Mouse (Mus musculus): ENCODE data around the gene Exosc7.
A peak's percentile ranks its signal among the peaks of the same experiment; 100 is the strongest.

Gene Exosc7

DNA sequence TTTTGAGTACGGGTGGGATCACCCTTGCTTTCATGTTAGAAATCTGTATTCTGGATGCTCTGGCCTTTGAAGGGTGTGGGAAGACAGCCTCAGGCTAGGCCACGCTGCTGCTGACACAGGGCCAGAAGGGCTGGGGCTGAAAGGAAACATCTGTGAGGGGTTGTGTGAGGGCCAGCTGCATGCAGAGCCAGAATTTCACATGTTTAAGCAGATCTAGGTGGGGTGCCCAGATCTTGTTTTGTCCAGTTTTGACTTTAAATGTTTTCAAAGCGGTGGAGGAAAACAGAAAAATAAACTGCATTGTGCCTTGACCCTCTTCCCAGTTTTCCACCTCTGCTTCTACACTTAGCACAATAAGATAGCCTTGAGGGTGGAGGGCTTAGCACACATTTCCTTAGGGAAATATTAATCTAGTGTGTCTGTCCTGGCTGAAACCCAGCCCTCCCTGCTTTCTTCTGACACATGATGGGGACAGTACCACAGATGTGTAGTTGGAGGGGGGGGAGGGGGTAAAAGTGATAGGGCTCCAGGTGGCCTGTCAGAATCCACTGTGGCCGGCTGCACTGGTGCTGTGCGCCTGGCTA lies 26.0 kb downstream of the Exosc7 start:
- no peak for DNase-seq (ENCODE audit: low read depth, low spot score)

DNA sequence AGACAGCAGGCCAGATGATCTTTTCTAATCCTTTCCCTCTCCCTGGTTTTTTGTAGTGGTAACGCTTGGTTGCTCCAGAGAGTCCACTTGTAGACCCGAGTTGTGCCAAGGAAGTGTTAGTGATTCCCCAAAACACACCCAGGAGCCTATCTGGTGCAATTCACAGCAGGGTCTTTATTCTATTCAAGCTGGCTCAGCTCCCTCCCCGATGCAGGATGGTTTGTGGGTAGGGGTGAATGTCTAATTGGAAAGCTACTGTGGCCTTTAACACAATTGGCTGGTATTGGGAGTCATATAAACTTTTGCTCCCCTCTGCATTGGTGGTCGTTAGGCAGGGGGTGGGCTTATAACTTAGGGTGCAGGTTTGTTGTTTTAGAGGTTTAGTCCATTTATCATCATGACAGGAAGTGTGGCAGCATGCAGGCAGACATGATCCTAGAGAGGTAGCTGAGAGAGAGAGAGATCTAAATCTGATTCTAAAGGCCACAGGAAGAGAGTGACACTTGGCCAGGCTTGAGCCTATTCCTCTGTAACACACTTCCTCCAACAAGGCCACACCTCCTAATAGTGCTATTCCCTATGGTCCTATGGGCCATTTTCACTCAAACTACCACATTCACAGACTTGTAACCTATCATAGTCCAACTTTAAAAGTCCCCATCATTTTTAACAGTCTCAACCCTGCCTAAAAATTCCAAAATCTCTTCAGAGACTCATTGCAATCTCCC lies 27.0 kb downstream of the Exosc7 start:
- no peak for DNase-seq (ENCODE audit: low read depth, low spot score)

DNA sequence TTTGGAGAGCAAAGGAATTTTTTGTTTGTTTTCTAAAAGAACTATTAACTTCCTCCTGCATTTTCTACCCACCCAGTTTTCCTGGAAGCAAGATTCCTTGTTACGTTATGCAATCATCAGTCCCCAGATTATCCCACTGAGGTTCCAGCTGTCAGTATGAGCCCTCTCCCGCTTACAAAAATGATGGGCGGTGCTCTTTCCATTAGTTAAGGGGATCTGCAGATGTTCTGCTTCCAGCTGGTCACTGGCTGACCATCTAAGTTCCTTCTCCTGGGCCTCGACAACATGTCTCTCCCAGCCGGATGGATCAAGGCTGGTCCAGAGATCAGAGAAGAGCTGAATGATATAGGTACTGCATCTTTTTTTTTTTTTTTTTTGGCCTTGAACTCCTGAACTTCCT lies 35.4 kb downstream of the Exosc7 start:
- DNase-seq (ENCODE audit: low read depth, low spot score), result no peak

DNA sequence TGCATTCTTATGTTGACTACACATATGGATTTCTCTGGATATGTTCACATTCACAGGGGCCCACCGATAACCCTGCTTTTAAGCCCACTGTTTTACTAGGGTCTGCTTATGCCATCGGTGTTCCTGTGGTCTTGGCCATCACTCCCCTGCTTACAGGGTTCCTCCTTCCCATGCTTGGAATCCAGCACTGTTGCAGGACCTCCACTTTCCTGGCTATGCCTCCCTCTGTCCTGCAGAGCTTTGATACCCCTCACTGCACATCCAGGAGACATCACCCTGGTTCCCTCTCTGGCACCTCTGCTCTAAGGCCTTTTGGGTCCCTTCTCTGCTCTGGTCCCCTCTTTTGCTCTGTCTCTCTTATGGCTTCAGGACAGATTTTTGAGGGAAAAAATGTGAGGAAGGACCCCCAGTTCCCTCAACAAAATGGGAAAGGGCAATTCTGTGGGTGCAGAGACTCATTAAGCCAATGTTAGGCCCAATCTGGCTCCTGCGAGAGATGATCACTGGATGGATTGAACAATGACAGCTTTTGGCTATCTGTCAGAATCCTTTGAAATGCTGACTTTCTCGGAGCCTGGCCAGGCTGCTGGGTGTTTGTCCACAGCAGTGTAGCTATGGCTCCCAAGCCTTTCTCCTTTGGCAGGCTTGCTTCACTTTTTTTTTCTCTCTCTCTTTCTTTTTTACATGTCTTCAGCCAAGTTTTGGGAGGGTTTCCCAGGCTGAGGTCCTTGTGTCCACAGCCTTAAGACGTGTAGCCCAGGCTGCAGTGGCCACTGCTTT lies 37.4 kb downstream of the Exosc7 start, which contains the start of gene Clec3b:
TSS of gene Clec3b (plus strand) at position 706 of the 780 bp plus-strand sequence.
- DNase-seq (ENCODE audit: low read depth, low spot score), result no peak

DNA sequence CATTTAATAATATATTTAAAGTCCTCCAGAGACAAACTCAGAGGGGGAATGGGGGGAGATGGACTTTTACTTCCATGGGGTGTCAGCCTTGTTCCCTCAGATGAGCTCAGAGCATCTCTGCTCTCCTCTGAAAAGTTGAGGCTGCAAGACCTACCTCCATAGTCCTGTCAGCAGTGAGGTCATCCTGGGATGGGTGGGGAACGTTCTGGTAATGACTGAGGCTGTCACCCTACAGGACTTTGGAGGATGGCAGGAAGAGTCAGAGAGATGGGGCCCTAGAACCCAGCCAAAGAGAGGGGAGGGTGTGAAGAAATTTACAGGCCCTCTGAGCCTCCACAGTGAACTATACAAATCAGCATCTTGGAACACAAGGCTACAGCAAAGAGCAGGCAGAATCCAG lies 38.5 kb downstream of the Exosc7 start:
- no peak for DNase-seq (ENCODE audit: low read depth, low spot score)

DNA sequence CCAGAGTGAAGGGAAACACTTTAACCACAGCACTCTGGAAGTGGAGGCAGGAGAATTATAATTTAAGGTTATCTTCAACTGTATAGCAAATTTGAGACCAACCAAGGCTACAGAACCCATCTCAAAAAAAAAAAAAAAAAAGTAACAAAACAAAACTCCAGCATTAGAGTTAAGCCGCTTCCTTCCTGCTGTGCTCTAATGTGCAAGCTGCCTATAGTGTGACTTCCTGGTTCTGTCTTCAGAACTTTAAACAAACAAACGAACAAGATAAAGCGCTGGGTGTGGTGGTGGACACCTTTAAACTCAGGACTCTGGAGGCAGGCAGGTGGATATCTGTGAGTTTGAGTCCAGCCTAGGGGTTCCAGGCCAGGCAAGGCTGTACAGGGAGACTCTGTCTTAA lies 39.0 kb downstream of the Exosc7 start:
- DNase-seq (ENCODE audit: low read depth, low spot score), result no peak

DNA sequence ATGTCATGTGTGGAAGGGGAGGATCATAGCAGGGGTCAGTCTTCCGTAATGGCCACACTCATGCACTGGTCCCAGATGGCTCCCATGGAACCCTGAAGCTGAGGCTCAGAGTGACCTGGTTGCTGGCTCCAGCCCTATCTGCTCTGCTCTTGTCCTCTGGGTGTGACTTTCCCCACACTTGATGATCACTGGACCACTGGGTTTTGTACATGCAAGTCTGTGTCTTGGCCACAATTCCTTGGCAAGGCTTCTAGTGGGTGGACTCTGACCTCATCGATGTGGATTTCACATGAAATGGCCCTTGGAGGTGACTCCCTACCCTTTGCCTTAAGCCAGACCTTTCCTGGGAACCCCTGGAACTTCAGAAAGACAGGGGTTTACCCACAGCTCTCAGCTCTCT lies 40.1 kb downstream of the Exosc7 start:
- DNase-seq (ENCODE audit: low read depth, low spot score), result no peak

DNA sequence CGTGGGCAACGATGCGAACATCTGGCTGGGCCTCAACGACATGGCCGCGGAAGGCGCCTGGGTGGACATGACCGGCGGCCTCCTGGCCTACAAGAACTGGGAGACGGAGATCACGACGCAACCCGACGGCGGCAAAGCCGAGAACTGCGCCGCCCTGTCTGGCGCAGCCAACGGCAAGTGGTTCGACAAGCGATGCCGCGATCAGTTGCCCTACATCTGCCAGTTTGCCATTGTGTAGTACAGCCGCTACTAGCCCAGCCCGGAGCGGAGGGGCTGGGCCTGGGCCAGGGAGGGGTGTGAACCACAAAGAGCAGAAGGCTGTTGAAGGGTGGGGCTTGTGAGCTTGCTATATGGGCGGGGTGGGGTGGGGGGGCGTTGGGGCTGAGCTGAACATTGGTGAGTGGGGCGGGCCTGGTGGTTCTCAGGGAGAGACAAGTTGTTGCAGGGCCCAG lies 43.9 kb downstream of the Exosc7 start:
- DNase-seq (ENCODE audit: low read depth, low spot score), result no peak

DNA sequence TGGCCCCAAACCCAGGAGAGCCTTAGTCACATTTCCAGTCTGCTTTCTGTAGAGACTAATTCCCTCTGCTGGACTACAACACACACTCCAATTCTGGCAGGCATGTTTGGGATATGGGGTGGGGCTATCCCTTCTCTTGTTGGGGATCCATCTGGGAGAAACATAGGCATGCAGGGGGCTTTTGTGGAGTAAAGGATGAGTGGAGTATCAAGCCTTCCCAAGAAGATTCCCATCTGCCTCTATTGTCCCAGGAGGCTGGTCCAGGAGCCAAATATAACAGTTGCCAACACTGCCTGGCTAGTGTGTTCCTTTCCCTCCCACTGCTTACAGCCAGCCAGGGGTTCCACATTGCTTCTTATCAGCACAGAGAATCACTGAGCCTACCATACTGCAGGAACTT lies 44.7 kb downstream of the Exosc7 start:
- DNase-seq (ENCODE audit: low read depth, low spot score), result no peak

DNA sequence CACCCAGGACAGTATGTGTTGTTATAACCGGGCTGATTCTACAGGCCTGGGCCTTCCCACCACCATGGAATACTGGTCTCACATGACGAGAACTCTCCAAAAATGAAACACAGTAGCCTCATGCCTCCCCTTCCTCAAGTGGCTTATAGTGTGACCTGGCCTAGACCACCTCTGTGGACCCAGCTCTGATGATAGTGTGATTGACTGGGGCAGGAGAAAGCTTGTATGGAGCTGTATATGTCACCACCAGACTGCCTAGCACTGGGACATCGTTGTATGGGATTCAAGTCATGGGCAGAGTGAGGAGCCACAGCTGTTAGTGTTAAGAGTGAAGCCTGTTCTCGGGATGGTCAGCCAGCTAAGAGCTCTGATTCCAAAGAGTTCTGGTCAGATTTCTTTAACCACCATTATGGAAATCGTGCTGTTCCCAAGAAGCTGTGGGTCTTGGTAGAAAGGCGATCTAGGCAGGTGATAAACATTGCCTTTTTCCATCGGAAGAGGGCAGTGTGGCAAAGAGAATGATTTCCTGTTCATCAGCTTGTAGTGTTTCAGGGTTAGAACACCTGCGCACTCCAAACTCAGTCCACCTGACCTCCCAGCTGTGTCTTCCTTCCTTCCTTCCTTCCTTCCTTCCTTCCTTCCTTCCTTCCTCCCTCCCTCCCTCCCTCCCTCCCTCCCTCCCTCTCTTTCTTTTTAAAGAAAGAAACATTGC lies 45.3 kb downstream of the Exosc7 start:
- DNase-seq (ENCODE audit: low read depth, low spot score), result no peak

DNA sequence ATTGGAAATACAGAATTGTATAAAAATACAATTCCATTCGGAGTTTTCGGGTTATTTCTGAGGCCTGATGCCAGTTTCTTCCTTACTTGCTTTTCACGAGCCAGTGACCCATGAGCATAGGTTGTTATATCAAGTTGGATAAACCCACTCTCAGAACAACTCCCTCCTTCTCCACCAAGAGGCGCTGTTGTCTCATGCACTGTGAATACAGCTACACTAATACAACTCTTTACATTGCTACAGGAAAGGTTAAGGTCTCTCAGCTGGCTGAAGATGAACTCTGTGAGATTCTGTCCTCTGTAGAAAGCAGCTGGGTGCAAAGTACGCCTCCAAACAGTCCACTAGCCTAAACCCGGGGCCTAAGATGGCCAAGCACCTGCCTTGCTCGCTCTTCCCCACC lies 46.3 kb downstream of the Exosc7 start:
- peak; percentile 68 for DNase-seq (ENCODE audit: low read depth, low spot score)

DNA sequence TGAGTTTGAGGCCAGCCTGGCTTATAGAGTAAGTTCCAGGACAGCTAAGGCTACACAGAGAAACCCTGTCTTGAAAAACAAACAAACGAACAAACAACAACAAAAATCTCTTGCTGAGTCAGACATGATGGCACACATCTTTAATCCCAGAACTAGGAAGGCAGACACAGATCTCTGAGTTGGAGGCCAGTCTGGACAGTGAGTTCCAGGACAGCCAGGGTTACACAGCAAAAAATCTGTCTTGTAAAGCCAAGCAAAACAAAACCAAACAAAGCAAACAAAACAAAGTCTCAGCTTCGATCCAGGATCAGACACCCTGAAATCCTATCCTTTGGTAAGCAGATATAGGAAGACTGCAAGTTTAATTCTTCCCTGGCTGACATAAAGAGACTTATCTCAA lies 48.8 kb downstream of the Exosc7 start:
- DNase-seq (ENCODE audit: low read depth, low spot score), result no peak

DNA sequence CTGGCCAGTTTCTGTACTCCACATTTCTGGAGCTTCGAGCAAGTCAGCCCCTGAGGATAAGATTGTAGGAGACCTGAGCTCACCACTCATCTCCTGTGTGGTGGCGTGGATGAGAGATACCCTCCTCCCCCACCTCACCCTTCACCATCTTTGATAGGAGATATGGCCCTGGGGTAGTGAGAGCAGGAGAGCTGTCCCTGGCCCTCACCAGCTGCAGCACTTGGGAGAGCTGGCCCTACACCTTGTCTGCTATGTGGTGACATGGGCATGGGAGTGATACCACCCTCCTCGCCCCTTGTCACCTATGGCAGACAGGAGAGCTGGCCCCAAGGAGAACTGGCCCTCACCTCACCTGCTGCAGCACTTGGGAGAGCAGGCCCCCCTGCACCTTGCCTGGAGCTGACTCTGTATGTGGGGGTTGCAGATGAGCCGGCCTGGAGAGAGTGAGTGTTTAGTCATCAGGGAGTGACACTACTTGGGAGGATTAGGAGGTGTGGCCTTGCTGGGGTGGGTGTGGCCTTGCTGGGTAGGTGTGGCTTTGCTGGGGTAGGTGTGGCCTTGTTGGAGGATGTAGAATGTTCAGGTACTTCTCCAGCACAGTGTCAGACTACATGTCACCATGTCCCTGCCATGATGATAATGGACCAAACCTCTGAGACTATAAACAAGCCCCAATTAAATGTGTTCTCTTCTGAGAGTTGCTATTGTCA lies 50.1 kb downstream of the Exosc7 start:
- no peak for DNase-seq (ENCODE audit: low read depth, low spot score)

DNA sequence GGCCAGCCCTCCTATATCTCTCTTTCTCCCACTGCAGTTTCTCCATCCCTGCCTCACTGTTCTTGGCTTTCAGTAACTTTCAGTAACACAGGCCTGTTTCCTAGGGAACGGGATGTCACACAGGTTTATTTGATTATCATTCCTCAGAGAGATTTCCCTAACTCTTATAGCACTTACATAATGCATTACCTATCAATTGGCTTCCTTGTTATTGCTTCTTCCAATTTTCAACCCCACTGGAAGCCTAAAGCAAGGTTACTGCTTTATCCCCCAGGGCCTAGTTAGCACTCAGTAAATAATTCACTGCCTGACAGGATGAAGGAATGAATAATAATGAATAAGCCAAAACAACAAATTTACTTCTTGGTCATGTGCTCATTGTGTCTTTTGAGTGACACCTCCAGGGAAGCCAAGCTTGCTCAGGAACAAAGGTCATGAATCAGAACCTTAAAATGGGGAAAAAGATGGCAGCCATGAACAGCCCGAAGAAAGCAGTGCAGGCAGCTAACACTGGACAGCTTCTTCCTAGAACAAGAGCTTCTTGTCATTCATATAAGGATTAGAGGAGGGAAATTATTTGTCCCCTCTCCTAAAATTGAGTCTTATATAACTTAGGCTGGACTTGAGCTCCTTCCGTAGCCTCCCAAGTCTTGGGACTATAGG lies 52.9 kb downstream of the Exosc7 start:
- peak; percentile 24 for DNase-seq (ENCODE audit: low read depth, low spot score)

DNA sequence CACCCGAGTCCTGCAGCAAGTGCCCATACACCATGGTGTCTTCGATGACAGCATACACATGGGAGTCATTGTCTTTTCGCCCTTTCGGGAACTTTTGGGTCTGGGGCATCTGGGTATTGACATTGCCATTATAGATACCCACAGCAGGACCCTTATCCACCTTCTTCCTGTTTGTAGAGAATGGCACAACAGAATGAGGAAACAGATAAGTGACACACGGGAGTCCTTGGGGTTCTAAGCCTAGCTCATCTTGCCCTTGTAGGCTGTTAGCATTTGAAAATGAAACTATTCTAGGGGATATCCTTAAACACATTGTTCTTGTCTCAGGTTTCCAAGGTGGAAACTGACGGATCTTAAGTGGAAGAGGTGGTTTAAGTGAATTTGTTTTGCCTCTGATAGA lies 60.7 kb downstream of the Exosc7 start:
- DNase-seq (ENCODE audit: low read depth, low spot score), result no peak

DNA sequence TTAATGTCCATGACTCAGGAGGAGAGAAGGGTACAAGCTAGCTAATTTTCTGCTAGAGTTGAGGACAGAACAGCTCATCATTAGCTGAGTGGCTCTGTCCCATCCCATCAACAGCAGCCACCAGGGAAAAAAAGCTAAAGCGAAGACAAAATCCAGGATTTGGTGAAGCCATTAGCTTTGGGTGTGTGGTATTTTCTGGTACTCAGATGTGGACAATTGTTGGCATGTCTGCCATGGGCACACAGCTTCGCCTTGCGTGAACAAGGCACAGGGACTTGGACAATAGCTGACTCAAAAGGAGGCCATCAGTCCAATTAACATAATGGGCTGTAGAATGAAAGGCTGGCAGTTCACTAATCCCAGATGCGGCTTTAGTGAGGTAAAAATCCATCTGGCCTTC lies 61.3 kb downstream of the Exosc7 start:
- no peak for DNase-seq (ENCODE audit: low read depth, low spot score)

DNA sequence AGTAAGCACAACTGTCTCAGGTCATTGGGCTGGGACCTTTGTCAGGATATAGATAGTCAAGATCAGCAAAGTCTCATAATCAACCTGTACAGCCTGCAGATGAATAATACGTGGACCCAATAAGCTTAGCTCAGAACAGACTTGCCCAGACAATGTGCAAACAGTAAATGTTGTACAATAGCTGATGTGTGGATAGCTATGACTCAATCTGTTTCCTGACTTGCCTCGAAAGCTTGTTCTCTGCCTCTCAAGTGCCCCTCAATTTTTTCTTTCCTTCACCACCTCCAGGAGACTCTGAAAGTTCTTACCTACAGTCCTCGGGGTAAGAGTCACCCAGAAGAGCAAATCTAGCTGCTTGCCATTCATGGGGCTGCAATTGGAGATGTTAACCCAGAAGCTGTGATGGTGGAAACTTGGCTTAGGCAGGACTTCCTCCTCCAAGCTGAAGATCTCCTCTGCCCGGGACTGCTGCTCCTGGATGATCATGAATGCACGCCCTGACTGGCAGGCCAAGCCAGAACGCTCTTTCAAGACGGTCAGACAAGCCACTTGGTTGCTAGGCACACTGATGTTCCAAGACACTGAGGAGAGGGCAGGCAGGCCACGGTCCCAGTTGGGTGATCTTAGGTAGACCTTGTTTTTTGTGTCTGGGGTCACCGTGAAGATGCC lies 64.5 kb downstream of the Exosc7 start:
- DNase-seq (ENCODE audit: low read depth, low spot score), result no peak

DNA sequence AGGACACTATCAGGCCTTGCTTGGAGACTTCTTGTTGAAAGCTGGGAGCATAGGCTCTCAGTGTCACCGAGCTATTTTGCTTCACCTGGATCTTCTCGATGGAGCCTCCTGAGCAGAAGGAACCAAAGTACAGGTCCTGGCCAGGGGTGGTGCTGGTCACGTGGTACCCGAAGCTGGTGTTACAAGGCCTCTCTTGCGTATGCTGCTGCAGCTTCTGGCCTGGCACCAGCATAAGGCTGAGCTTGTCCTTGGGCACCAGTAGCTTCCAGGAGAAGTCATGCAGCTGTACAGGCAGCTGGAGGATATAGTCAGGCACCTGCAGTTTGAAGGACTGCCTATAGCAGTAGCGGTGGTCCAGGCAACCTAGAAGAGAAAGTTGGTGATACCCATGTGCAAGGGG lies 67.0 kb downstream of the Exosc7 start:
- DNase-seq (ENCODE audit: low read depth, low spot score), result no peak

DNA sequence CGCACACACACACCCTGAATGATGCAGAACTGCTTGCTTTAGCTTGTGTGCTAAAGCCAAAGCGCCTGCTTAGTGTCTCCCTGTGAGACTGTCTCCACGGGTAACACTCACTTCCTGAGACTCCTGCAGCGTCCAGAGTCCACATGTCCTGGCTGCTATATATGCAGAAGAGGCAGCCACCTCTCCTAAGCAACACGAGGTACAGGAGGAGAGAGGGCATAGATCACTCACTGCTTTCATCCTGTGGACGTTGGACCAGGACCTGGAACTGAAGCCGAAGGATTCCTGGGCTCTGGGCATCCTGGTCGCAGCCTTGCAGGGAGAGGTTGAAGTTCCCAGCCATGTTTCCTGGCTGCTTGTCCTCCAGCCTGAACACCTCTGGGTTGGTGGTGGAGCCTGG lies 70.2 kb downstream of the Exosc7 start:
- no peak for DNase-seq (ENCODE audit: low read depth, low spot score)

DNA sequence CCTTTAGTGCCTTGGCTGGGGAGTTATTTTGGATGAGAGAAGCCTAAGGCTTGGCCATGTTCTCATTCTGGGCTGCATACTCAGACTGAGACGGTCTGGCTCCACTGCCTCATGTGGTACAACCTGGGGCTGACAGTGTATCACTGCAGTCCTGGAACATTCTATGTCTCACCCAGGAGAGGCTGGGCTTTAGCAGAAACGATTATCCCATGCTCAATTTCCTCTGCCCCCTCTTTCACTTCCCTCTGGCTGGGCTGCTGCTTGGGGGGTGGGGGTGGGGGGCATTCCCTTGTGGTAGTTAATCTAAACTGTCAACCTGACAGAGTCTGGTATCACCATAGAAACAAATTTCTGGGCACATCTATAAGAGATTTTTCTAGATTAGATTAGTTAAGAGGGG lies 72.5 kb downstream of the Exosc7 start:
- no peak for DNase-seq (ENCODE audit: low read depth, low spot score)
